23 mouse cellular contexts compared by ENCODE assay signal in the genomic region with DNA sequence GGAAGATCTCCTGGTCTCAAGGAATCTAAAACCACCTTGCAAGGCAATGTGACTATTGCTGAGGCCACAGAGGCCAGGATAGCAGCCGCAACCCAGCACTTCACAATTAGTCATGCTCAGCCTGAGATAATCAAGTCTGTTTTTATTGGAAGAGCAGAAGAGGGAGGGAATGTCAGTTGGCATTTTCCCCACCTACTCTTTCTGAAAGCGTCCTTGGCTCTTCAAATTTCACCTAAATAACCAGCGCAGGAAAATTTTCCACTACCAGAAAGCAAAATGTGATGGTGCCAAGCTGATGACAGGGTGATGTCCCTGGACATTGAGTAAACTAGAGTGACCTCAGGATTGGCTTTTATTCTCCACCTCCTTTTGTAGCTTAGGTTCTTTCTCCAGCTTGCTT. TPM values are rescaled to one million over a fixed set of nuclear protein-coding genes. Genes with fewer than 3 reads are reported as not detected.
DNase-seq lines count a peak whose midpoint lies in the region; ATAC-seq and TF ChIP-seq lines count a peak whose summit lies in the region.
"Had no signal": no experiment of that assay in that cellular context is flagged by ENCODE, and none has a peak within 500 bp of the region (broad histone marks: within the 10 kb centered on the region; RNA-seq: fewer than 3 reads in every experiment).

No protein-coding gene starts in this region.

- H3K36me3 ChIP-seq in liver, adult 2 months (ENCODE audit: control insufficient read depth, insufficient read depth, low read length), result no peaks in the 10 kb centered on the region
- no peaks in the 10 kb centered on the region for H3K36me3 ChIP-seq in liver, embryonic 12.5 days
- no peaks in the 10 kb centered on the region for H3K36me3 ChIP-seq in stomach, postnatal 0 days (ENCODE audit: control insufficient read depth, insufficient read depth, low read length)
- no peaks in the 10 kb centered on the region for H3K36me3 ChIP-seq in forebrain, embryonic 13.5 days (ENCODE audit: poor library complexity, severe bottlenecking)
- H3K36me3 ChIP-seq: embryonic facial prominence, embryonic 13.5 days; limb, embryonic 10.5 days; midbrain, embryonic 15.5 days had no signal

- no peak for TF ChIP-seq POLR2A in liver, adult 2 months (IDR thresholded peaks at IDR 0.05; ENCODE audit: extremely low read depth, insufficient read depth, low read length)

- H3K79me2 ChIP-seq in liver, adult 2 months (ENCODE audit: control insufficient read depth, insufficient read depth, low read length), result no peaks in the 10 kb centered on the region

- no peak for TF ChIP-seq CTCF in liver, adult 2 months (IDR thresholded peaks at IDR 0.05; ENCODE audit: low read depth, low read length)
- TF ChIP-seq CTCF in stomach, postnatal 0 days (IDR thresholded peaks at IDR 0.05; ENCODE audit: low read depth), result no peak

- 39% methylated on average over 3 of the region's 3 CpGs for WGBS in liver, adult 2 months
- WGBS in liver, embryonic 12.5 days (ENCODE audit: insufficient replicate concordance), result 45% methylated on average over 3 of the region's 3 CpGs
- WGBS in stomach, postnatal 0 days, result 54% methylated on average over 3 of the region's 3 CpGs
- WGBS in forebrain, embryonic 13.5 days, result 61% methylated on average over 3 of the region's 3 CpGs

- no peaks in the 10 kb centered on the region for H3K9me3 ChIP-seq in liver, embryonic 12.5 days (replicated peaks)
- H3K9me3 ChIP-seq in stomach, postnatal 0 days (ENCODE audit: control insufficient read depth, low read length), result no peaks in the 10 kb centered on the region
- no peaks in the 10 kb centered on the region for H3K9me3 ChIP-seq in forebrain, embryonic 13.5 days (replicated peaks)
- H3K9me3 ChIP-seq: embryonic facial prominence, embryonic 13.5 days; limb, embryonic 10.5 days; midbrain, embryonic 15.5 days had no signal

- H3K27me3 ChIP-seq in liver, adult 2 months (ENCODE audit: control insufficient read depth, insufficient read depth, low read length), result no peaks in the 10 kb centered on the region
- no peaks in the 10 kb centered on the region for H3K27me3 ChIP-seq in liver, embryonic 12.5 days (replicated peaks)
- no peaks in the 10 kb centered on the region for H3K27me3 ChIP-seq in stomach, postnatal 0 days (ENCODE audit: control insufficient read depth, insufficient read depth, low read length)
- H3K27me3 ChIP-seq in forebrain, embryonic 13.5 days, result no peaks in the 10 kb centered on the region
- H3K27me3 ChIP-seq: CH12.LX; embryonic facial prominence, embryonic 13.5 days; midbrain, embryonic 15.5 days had no signal

- no peak overlapping the region for H3K27ac ChIP-seq in liver, adult 2 months (replicated peaks; ENCODE audit: insufficient read depth, low read depth, low read length)
- H3K27ac ChIP-seq in liver, embryonic 12.5 days, result no peak overlapping the region
- H3K27ac ChIP-seq in stomach, postnatal 0 days (replicated peaks), result no peak overlapping the region
- H3K27ac ChIP-seq in forebrain, embryonic 13.5 days, result no peak overlapping the region
- H3K27ac ChIP-seq: embryonic facial prominence, embryonic 13.5 days; heart, adult 2 months; left cerebral cortex, adult 2 months; limb, embryonic 10.5 days; midbrain, embryonic 15.5 days had no signal

- H3K4me1 ChIP-seq in liver, adult 2 months (ENCODE audit: control insufficient read depth, insufficient read depth, low read length), result no peaks in the 10 kb centered on the region
- H3K4me1 ChIP-seq in liver, embryonic 12.5 days, result no peaks in the 10 kb centered on the region
- no peaks in the 10 kb centered on the region for H3K4me1 ChIP-seq in stomach, postnatal 0 days (replicated peaks; ENCODE audit: control insufficient read depth, insufficient read depth)
- no peaks in the 10 kb centered on the region for H3K4me1 ChIP-seq in forebrain, embryonic 13.5 days
- H3K4me1 ChIP-seq: embryonic facial prominence, embryonic 13.5 days; limb, embryonic 10.5 days; midbrain, embryonic 15.5 days had no signal

- no peak overlapping the region for H3K9ac ChIP-seq in liver, adult 2 months (ENCODE audit: low read depth, low read length)
- H3K9ac ChIP-seq in liver, embryonic 12.5 days, result no peak overlapping the region
- H3K9ac ChIP-seq in stomach, postnatal 0 days (ENCODE audit: low read length), result no peak overlapping the region
- H3K9ac ChIP-seq in forebrain, embryonic 13.5 days, result no peak overlapping the region
- H3K9ac ChIP-seq: embryonic facial prominence, embryonic 13.5 days; midbrain, embryonic 15.5 days had no signal

- TF ChIP-seq EP300 in stomach, postnatal 0 days (optimal IDR thresholded peaks at IDR 0.05), result no peak

- DNase-seq in embryo, embryonic 10 days (ENCODE audit: low spot score), result peak; percentile 4
- no peak for DNase-seq in embryo, embryonic 11 days
- peak; percentile 91 for DNase-seq in liver, adult 2 months (ENCODE audit: extremely low read depth, low read depth, low spot score)
- peak; percentile 52 for DNase-seq in adrenal gland, postnatal 14 days
- no peak for DNase-seq in stomach, postnatal 0 days (ENCODE audit: low spot score)
- DNase-seq: cerebellum, adult 8-10 months; kidney, adult 8-10 months; kidney, postnatal 36 days; lung, adult 2 months; lung, postnatal 36 days; retina, postnatal 1 day; thymus, postnatal 25 days had no signal

- no peak overlapping the region for H3K4me3 ChIP-seq in liver, adult 2 months (ENCODE audit: insufficient read depth, low read depth, low read length)
- H3K4me3 ChIP-seq in liver, embryonic 12.5 days, result no peak overlapping the region
- no peak overlapping the region for H3K4me3 ChIP-seq in stomach, postnatal 0 days (ENCODE audit: low read depth, low read length)
- H3K4me3 ChIP-seq in forebrain, embryonic 13.5 days, result no peak overlapping the region
- H3K4me3 ChIP-seq: embryonic facial prominence, embryonic 13.5 days; heart, adult 2 months; left cerebral cortex, adult 2 months; limb, embryonic 10.5 days; midbrain, embryonic 15.5 days had no signal

- no peak for ATAC-seq in liver, embryonic 12.5 days
- no peak for ATAC-seq in stomach, postnatal 0 days (ENCODE audit: low FRiP score, low TSS enrichment)
- no peak for ATAC-seq in forebrain, embryonic 13.5 days
- ATAC-seq: inflammation-experienced regulatory T-cells, adult 6 months; midbrain, embryonic 15.5 days had no signal

- H3K4me2 ChIP-seq in liver, embryonic 12.5 days, result no peak overlapping the region
- no peak overlapping the region for H3K4me2 ChIP-seq in stomach, postnatal 0 days (replicated peaks; ENCODE audit: low read depth)
- no peak overlapping the region for H3K4me2 ChIP-seq in forebrain, embryonic 13.5 days
- H3K4me2 ChIP-seq: embryonic facial prominence, embryonic 13.5 days; liver, embryonic 11.5 days; midbrain, embryonic 15.5 days had no signal

RNA-seq across cellular contexts. Expression of gene Ar, which starts 57.2 kb away (rescaled TPM):
- 1.7 and 1.8 TPM in 2 replicates for total RNA-seq in liver, adult 2 months (2014; rRNA removed)
- 0.38 and 0.47 TPM in 2 replicates for polyA plus RNA-seq in liver, adult 2 months (2012; rRNA removed)
- polyA plus RNA-seq in liver, embryonic 12.5 days (2016; fragmentation: Nextera tagmentation; extraction: Ambion mirVana), result not detected in 2 replicates
- total RNA-seq in adrenal gland, postnatal 14 days (2021), result 40.3 and 47.8 TPM in 2 replicates
- polyA plus RNA-seq in stomach, postnatal 0 days (2015; fragmentation: Nextera tagmentation; extraction: Ambion mirVana), result 0.29 and 0.33 TPM in 2 replicates
- polyA plus RNA-seq in forebrain, embryonic 13.5 days (2015; fragmentation: Nextera tagmentation; extraction: Ambion mirVana), result 0.05 and 0.06 TPM in 2 replicates
- total RNA-seq: CH12.LX, MEL had no signal
- polyA plus RNA-seq: liver, embryonic 11.5 days had no signal

Comparison
In these comparisons a context has a peak if more than half of its experiments do, and no peak if none do; other contexts are left out.
1. DNase-seq: peak in embryo, embryonic 10 days (single experiment), liver, adult 2 months (single experiment) and adrenal gland, postnatal 14 days (single experiment); none in embryo, embryonic 11 days (single experiment) and stomach, postnatal 0 days (single experiment).